Mouse (Mus musculus): ENCODE measurements around the gene Lck. TPM values are rescaled to one million over a fixed set of nuclear protein-coding genes. Genes with fewer than 3 reads are reported as not detected.
"Not testable (repeated sequence)": the region's sequence is repeated elsewhere in the genome, so short reads cannot be mapped to it uniquely, and the experiment has no call there.

Gene Lck
- polyA plus RNA-seq, 1 experiment = 1.5 TPM

DNA sequence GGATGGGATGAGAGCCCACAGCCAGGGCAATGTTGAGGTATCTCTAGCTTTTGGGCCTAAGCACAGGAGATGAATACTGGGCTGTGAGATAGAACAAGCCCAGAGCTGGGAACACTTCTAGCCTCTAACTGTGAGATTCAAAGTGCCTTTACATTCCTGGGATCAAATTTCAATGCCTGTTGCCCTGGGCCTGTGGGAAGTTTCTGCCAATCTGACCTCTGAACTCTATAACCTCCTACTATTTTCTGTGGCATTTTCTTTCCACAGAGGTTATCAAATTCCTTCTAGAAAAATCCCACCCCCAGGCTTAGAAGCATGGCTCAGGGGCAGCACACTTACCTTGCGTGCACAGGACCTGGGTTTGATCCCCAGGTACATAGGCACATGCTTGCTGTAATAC, 23.1 kb downstream of the Lck start:
- TF ChIP-seq MYOD1 (IDR thresholded peaks at IDR 0.05; ENCODE audit: control insufficient read depth, insufficient read length, low read depth) (no peak), MAX (IDR thresholded peaks at IDR 0.05) (no peak), MYOG (IDR thresholded peaks at IDR 0.05; ENCODE audit: control insufficient read depth, extremely low read depth, insufficient read length) (no peak)

GRCm38 (mm10) chr4:129549306-129549705, 24.1 kb downstream of the Lck start:
- TF ChIP-seq CTCF (IDR thresholded peaks at IDR 0.05; ENCODE audit: control insufficient read depth, insufficient read depth, insufficient read length) (no peak), FOSL1 (IDR thresholded peaks at IDR 0.05; ENCODE audit: insufficient read depth, low read length, poor library complexity, severe bottlenecking) (no peak), MAX (IDR thresholded peaks at IDR 0.05) (no peak), MYOD1 (IDR thresholded peaks at IDR 0.05; ENCODE audit: control insufficient read depth, insufficient read length, low read depth) (no peak), CEBPB (IDR thresholded peaks at IDR 0.05; ENCODE audit: low read depth) (no peak), MYOG (IDR thresholded peaks at IDR 0.05; ENCODE audit: control insufficient read depth, extremely low read depth, insufficient read length) (no peak), USF1 (IDR thresholded peaks at IDR 0.05; ENCODE audit: low read depth) (no peak)
- Histone ChIP-seq H3K27me3 (ENCODE audit: control insufficient read depth, insufficient read depth, insufficient read length) (peaks cover 6% of the 10 kb centered on the region), H3K36me3 (ENCODE audit: control insufficient read depth, insufficient read depth) (no peaks in the 10 kb centered on the region)

More for the DNA sequence above, 23.1 kb downstream of the Lck start:
- no peaks in the 10 kb centered on the region for H3K79me2 ChIP-seq (ENCODE audit: control insufficient read depth, insufficient read depth)
- H3K36me3 ChIP-seq (ENCODE audit: control insufficient read depth, insufficient read depth) = no peaks in the 10 kb centered on the region
- H3ac ChIP-seq (ENCODE audit: control insufficient read depth, insufficient read length, low read depth) = no peak overlapping the region
- H3K4me3 ChIP-seq (ENCODE audit: insufficient read depth, poor library complexity, severe bottlenecking) = no peak overlapping the region
- H3K79me3 ChIP-seq (ENCODE audit: low read depth) = no peaks in the 10 kb centered on the region
- H3K27me3 ChIP-seq (ENCODE audit: control insufficient read depth, insufficient read depth, insufficient read length) = peaks cover 6% of the 10 kb centered on the region

GRCm38 (mm10) chr4:129547631-129548030, 25.8 kb downstream of the Lck start:
- not testable (repeated sequence) for H3K36me3 ChIP-seq (ENCODE audit: control insufficient read depth, insufficient read depth); H3K79me3 ChIP-seq (ENCODE audit: low read depth); H3K27me3 ChIP-seq (ENCODE audit: control insufficient read depth, insufficient read depth, insufficient read length); H3K79me2 ChIP-seq (ENCODE audit: control insufficient read depth, insufficient read depth); H3K4me3 ChIP-seq (ENCODE audit: insufficient read depth, poor library complexity, severe bottlenecking); H3ac ChIP-seq (ENCODE audit: control insufficient read depth, insufficient read length, low read depth)

More at GRCm38 (mm10) chr4:129549306-129549705, 24.1 kb downstream of the Lck start:
- Histone ChIP-seq H3K79me2 (ENCODE audit: control insufficient read depth, insufficient read depth) (no peaks in the 10 kb centered on the region), H3K4me3 (ENCODE audit: insufficient read depth, poor library complexity, severe bottlenecking) (no peak overlapping the region), H3K79me3 (ENCODE audit: low read depth) (no peaks in the 10 kb centered on the region), H3ac (ENCODE audit: control insufficient read depth, insufficient read length, low read depth) (no peak overlapping the region)

GRCm38 (mm10) chr4:129544106-129544505, 29.3 kb downstream of the Lck start:
- Histone ChIP-seq H3K36me3 (ENCODE audit: control insufficient read depth, insufficient read depth) (no peaks in the 10 kb centered on the region), H3ac (ENCODE audit: control insufficient read depth, insufficient read length, low read depth) (no peak overlapping the region), H3K79me3 (ENCODE audit: low read depth) (peaks cover 30% of the 10 kb centered on the region), H3K4me3 (ENCODE audit: insufficient read depth, poor library complexity, severe bottlenecking) (no peak overlapping the region), H3K79me2 (ENCODE audit: control insufficient read depth, insufficient read depth) (peaks cover 34% of the 10 kb centered on the region), H3K27me3 (ENCODE audit: control insufficient read depth, insufficient read depth, insufficient read length) (no peaks in the 10 kb centered on the region)
- no peak for TF ChIP-seq USF1 (IDR thresholded peaks at IDR 0.05; ENCODE audit: low read depth)

GRCm38 (mm10) chr4:129542592-129543141, 30.8 kb downstream of the Lck start, which contains the start of gene Hdac1:
TSS of gene Hdac1 (minus strand) at chr4:129542713.
- Histone ChIP-seq H3K36me3 (ENCODE audit: control insufficient read depth, insufficient read depth) (no peaks in the 10 kb centered on the region), H3K79me3 (ENCODE audit: low read depth) (peaks cover 40% of the 10 kb centered on the region), H3K79me2 (ENCODE audit: control insufficient read depth, insufficient read depth) (peaks cover 48% of the 10 kb centered on the region), H3ac (ENCODE audit: control insufficient read depth, insufficient read length, low read depth) (peak within 1 kb of the TSS; percentile 64), H3K27me3 (ENCODE audit: control insufficient read depth, insufficient read depth, insufficient read length) (no peaks in the 10 kb centered on the region), H3K4me3 (ENCODE audit: insufficient read depth, poor library complexity, severe bottlenecking) (peak within 1 kb of the TSS; percentile 95)
- TF ChIP-seq CEBPB (IDR thresholded peaks at IDR 0.05; ENCODE audit: low read depth) = peak; percentile 79
- TF ChIP-seq USF1 (IDR thresholded peaks at IDR 0.05; ENCODE audit: low read depth) = no peak
- TF ChIP-seq CTCF (IDR thresholded peaks at IDR 0.05; ENCODE audit: control insufficient read depth, insufficient read depth, insufficient read length) = no peak
- TF ChIP-seq MYOG (IDR thresholded peaks at IDR 0.05; ENCODE audit: control insufficient read depth, extremely low read depth, insufficient read length) = no peak
- no peak for TF ChIP-seq FOSL1 (IDR thresholded peaks at IDR 0.05; ENCODE audit: insufficient read depth, low read length, poor library complexity, severe bottlenecking)
- no peak for TF ChIP-seq MYOD1 (IDR thresholded peaks at IDR 0.05; ENCODE audit: control insufficient read depth, insufficient read length, low read depth)

GRCm38 (mm10) chr4:129541868-129542591, 31.4 kb downstream of the Lck start:
- H3K79me3 ChIP-seq (ENCODE audit: low read depth) = peaks cover 44% of the 10 kb centered on the region
- no peaks in the 10 kb centered on the region for H3K27me3 ChIP-seq (ENCODE audit: control insufficient read depth, insufficient read depth, insufficient read length)
- no peak for TF ChIP-seq FOSL1 (IDR thresholded peaks at IDR 0.05; ENCODE audit: insufficient read depth, low read length, poor library complexity, severe bottlenecking)
- no peak for TF ChIP-seq CEBPB (IDR thresholded peaks at IDR 0.05; ENCODE audit: low read depth)
- no peak for TF ChIP-seq CTCF (IDR thresholded peaks at IDR 0.05; ENCODE audit: control insufficient read depth, insufficient read depth, insufficient read length)
- no peak for TF ChIP-seq MAX (IDR thresholded peaks at IDR 0.05)
- no peak for TF ChIP-seq MYOG (IDR thresholded peaks at IDR 0.05; ENCODE audit: control insufficient read depth, extremely low read depth, insufficient read length)
- TF ChIP-seq MYOD1 (IDR thresholded peaks at IDR 0.05; ENCODE audit: control insufficient read depth, insufficient read length, low read depth) = no peak
- no peak for TF ChIP-seq USF1 (IDR thresholded peaks at IDR 0.05; ENCODE audit: low read depth)
- peak overlapping the region; percentile 64 for H3ac ChIP-seq (ENCODE audit: control insufficient read depth, insufficient read length, low read depth)
- peaks cover 54% of the 10 kb centered on the region for H3K79me2 ChIP-seq (ENCODE audit: control insufficient read depth, insufficient read depth)
- peak overlapping the region; percentile 95 for H3K4me3 ChIP-seq (ENCODE audit: insufficient read depth, poor library complexity, severe bottlenecking)
- peaks cover 3% of the 10 kb centered on the region for H3K36me3 ChIP-seq (ENCODE audit: control insufficient read depth, insufficient read depth)
